Mouse (Mus musculus) hindbrain, embryonic 12.5 days (tissue): ENCODE data around the gene Gpr27. TPM values are rescaled to one million over a fixed set of nuclear protein-coding genes. Genes with fewer than 3 reads are reported as not detected.
A peak's percentile ranks its signal among the peaks of the same experiment; 100 is the strongest.

ENCODE experiments used
- ATAC-seq: fragments of 200-750 bp; cut with Nextera tagmentation; 2 replicates; pipeline ENCODE4 v1.8.0; 2017; ENCODE audit warnings: moderate TSS enrichment; ENCODE audit not compliant: low FRiP score
- H3K27ac ChIP-seq: fragments of 300-500 bp; sonication (generic); 2 replicates; pipeline ENCODE4 v1.5.1; 2016; ENCODE audit warnings: mild to moderate bottlenecking
- H3K27me3 ChIP-seq: fragments of 300-500 bp; sonication (generic); 2 replicates; pipeline ENCODE4 v1.6.1; 2016; ENCODE audit warnings: mild to moderate bottlenecking
- H3K36me3 ChIP-seq: fragments of 300-500 bp; sonication (generic); 2 replicates; pipeline ENCODE4 v1.6.1; 2016; ENCODE audit warnings: mild to moderate bottlenecking
- H3K4me1 ChIP-seq: fragments of 300-500 bp; sonication (generic); 2 replicates; pipeline ENCODE4 v1.6.1; 2016
- H3K4me2 ChIP-seq: fragments of 300-500 bp; sonication (generic); replicated peaks from 2 replicates; pipeline ENCODE4 v1.6.1; 2016; ENCODE audit warnings: mild to moderate bottlenecking
- H3K4me3 ChIP-seq: fragments of 300-500 bp; sonication (generic); 2 replicates; pipeline ENCODE4 v1.5.1; 2016; ENCODE audit warnings: mild to moderate bottlenecking
- H3K9ac ChIP-seq: fragments of 300-500 bp; sonication (generic); 2 replicates; pipeline ENCODE4 v1.6.1; 2016; ENCODE audit warnings: mild to moderate bottlenecking, moderate library complexity
- H3K9me3 ChIP-seq: fragments of 300-500 bp; sonication (generic); replicated peaks from 2 replicates; pipeline ENCODE4 v1.6.1; 2016; ENCODE audit warnings: mild to moderate bottlenecking
- WGBS: fragments of 180-500 bp; shearing (Covaris S2); methylation state at CpG from one replicate; pipeline ENCODE4 v1.1.7; 2016; 5-methylcytosine and 5-hydroxymethylcytosine counted together
- polyA plus RNA-seq: library from polyadenylated mRNA; unstranded; fragments of >200 nt; fragmentation: Nextera tagmentation; extraction: Ambion mirVana; gene quantifications from 2 replicates; pipeline ENCODE4 v1.2.1, GENCODE M21; 2016

The Gpr27 gene
- polyA plus RNA-seq, 1 experiment from 2014 or later = 7.8 TPM

DNA sequence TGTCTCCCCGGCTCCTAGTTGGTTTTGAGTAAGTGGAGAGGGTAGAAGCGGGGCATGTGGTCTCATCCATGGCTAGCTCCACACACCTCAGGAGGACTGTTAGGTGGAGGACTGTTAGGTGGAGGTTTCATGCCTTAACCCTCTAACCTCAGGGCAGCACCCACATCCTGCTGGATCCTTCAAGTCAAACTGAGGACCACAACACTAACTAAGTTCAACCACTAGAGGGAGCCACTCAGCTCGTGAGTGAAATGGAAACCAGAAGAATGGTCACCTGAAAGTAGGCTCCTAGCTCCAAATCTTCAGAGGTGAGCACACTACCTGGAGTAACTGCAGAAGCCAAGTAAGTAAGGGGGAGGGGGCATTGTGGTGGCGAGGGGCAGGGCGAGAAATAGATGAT is 7.6 kb upstream of the Gpr27 start:
- H3K9me3 ChIP-seq = no peaks in the 10 kb centered on the region; the same call in 1 of the 2 replicates
- H3K27ac ChIP-seq = no peak overlapping the region
- 54% methylated on average over 5 of the region's 5 CpGs for WGBS
- H3K36me3 ChIP-seq = no peaks in the 10 kb centered on the region
- ATAC-seq = no peak
- H3K4me3 ChIP-seq = no peak overlapping the region
- H3K4me1 ChIP-seq = no peaks in the 10 kb centered on the region
- H3K9ac ChIP-seq = no peak overlapping the region
- no peak overlapping the region for H3K4me2 ChIP-seq
- H3K27me3 ChIP-seq = 0 out of 2 replicates have a peak, but pooled peaks cover 2% of the 10 kb centered on the region

DNA sequence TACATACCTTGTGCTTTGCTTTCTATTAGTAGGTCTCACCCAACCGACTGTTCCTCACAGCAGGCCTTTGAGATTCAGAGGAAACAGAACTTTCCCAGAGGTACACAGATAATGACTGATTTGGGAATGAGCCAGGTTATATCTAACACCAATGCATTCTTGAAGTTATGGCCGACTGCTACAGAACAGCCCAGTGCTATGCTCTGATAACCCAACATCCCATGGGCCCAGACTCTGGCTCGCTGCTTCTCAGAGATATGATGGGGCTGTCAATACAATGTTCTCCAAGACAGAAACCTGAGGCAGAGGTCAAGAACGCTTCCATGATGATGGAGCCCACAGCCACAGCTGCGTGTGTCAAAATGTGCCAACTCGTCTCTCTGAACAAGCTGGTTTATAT is 4.0 kb upstream of the Gpr27 start:
- Histone ChIP-seq H3K27me3 (peaks cover 28% of the 10 kb centered on the region), H3K27ac (no peak overlapping the region), H3K36me3 (no peaks in the 10 kb centered on the region), H3K4me1 (peaks cover 11% of the 10 kb centered on the region), H3K9ac (no peak overlapping the region), H3K9me3 (no peaks in the 10 kb centered on the region; the same call in 1 of the 2 replicates), H3K4me3 (no peak overlapping the region), H3K4me2 (no peak overlapping the region)
- 88% methylated on average over 6 of the region's 6 CpGs for WGBS
- no peak for ATAC-seq

- WGBS = 8% methylated on average over 21 of the region's 25 CpGs
- Histone ChIP-seq H3K27me3 (peaks cover 52% of the 10 kb centered on the region), H3K36me3 (no peaks in the 10 kb centered on the region)
These were observed 743 bp upstream of the Gpr27 start for GRCm38 (mm10) chr6:99691666-99692205.

GRCm38 (mm10) chr6:99692916-99693841 is 700 bp downstream of the Gpr27 start:
- ATAC-seq = peak; percentile 53
- H3K4me1 ChIP-seq = peaks cover 14% of the 10 kb centered on the region
- H3K9ac ChIP-seq = peak overlapping the region; percentile 86
- peaks cover 62% of the 10 kb centered on the region for H3K27me3 ChIP-seq
- WGBS = under 1% methylated on average over 102 of the region's 110 CpGs
- H3K9me3 ChIP-seq = no peaks in the 10 kb centered on the region
- H3K4me2 ChIP-seq = peak overlapping the region; percentile 93
- peak overlapping the region; percentile 90 for H3K4me3 ChIP-seq
- H3K36me3 ChIP-seq = no peaks in the 10 kb centered on the region
- peak overlapping the region; percentile 88 for H3K27ac ChIP-seq

More at GRCm38 (mm10) chr6:99691666-99692205, 743 bp upstream of the Gpr27 start:
- peak; percentile 17 for ATAC-seq
- Histone ChIP-seq H3K4me3 (peak overlapping the region; percentile 90), H3K27ac (peak overlapping the region; percentile 88), H3K4me2 (peak overlapping the region; percentile 93), H3K4me1 (peaks cover 14% of the 10 kb centered on the region), H3K9ac (peak overlapping the region; percentile 86), H3K9me3 (no peaks in the 10 kb centered on the region)

DNA sequence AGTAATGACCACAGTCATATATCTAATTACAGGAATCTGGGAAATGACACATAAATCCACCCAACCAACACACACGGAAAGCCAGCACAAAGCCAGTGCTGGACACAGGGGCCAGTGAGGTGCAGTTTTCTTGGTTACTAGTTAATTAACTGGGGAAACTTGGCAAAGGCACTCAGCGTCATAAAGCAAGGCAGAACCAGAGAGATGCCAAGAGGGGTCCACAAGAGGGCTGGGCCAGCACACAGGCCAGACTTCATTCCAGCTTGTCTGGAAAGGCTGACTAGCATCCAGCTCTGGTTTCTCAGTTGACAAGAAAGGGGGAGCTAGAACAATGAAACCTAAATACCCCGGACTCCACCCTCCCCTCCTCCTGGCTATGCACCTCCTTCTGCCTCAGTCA is 8.0 kb downstream of the Gpr27 start:
- Histone ChIP-seq H3K4me1 (no peaks in the 10 kb centered on the region), H3K27ac (no peak overlapping the region), H3K4me2 (no peak overlapping the region), H3K36me3 (no peaks in the 10 kb centered on the region), H3K9me3 (no peaks in the 10 kb centered on the region), H3K9ac (no peak overlapping the region), H3K4me3 (no peak overlapping the region), H3K27me3 (peaks cover 22% of the 10 kb centered on the region)
- ATAC-seq = no peak
- WGBS = 62% methylated on average over 3 of the region's 3 CpGs

- Histone ChIP-seq H3K27ac (no peak overlapping the region), H3K4me1 (no peaks in the 10 kb centered on the region), H3K27me3 (peaks cover 10% of the 10 kb centered on the region; the same call in 1 of the 2 replicates), H3K4me3 (no peak overlapping the region), H3K9ac (no peak overlapping the region), H3K9me3 (no peaks in the 10 kb centered on the region), H3K36me3 (no peaks in the 10 kb centered on the region), H3K4me2 (no peak overlapping the region)
- no peak for ATAC-seq
- WGBS = 73% methylated on average over 11 of the region's 11 CpGs
These were observed 19.2 kb downstream of the Gpr27 start for GRCm38 (mm10) chr6:99711576-99712101.

DNA sequence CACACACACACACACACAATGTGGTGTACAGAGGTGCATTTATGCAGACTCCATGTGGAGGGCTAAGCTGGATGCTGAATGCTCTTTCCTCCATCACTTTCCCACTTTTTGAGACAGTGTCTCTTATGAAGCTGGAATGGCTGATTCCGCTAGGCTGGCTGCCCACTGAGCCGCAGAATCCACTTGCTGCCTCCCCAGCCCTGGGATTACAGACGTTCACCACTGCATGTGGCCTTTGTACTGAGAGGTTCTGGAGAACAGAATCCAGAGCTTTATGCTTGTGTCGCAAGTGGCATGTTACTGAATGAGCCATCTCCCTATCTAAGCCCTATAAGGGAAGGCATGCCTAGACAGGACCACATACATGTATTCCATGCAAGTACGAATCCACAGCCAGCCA is 20.8 kb downstream of the Gpr27 start:
- no peaks in the 10 kb centered on the region for H3K9me3 ChIP-seq
- no peaks in the 10 kb centered on the region for H3K36me3 ChIP-seq
- 78% methylated on average over 5 of the region's 5 CpGs for WGBS

GRCm38 (mm10) chr6:99715191-99715590 is 22.7 kb downstream of the Gpr27 start:
- Histone ChIP-seq H3K9ac (no peak overlapping the region), H3K27ac (no peak overlapping the region), H3K4me2 (no peak overlapping the region), H3K27me3 (peaks cover 7% of the 10 kb centered on the region; the same call in 1 of the 2 replicates), H3K9me3 (no peaks in the 10 kb centered on the region), H3K36me3 (no peaks in the 10 kb centered on the region), H3K4me3 (no peak overlapping the region), H3K4me1 (no peaks in the 10 kb centered on the region)
- ATAC-seq = no peak
- WGBS = 67% methylated on average over 6 of the region's 6 CpGs

More for the DNA sequence above, 20.8 kb downstream of the Gpr27 start:
- Histone ChIP-seq H3K27ac (no peak overlapping the region), H3K4me1 (no peaks in the 10 kb centered on the region), H3K9ac (no peak overlapping the region), H3K4me2 (no peak overlapping the region), H3K4me3 (no peak overlapping the region), H3K27me3 (peaks cover 7% of the 10 kb centered on the region; the same call in 1 of the 2 replicates)
- ATAC-seq = no peak

- Histone ChIP-seq H3K4me2 (no peak overlapping the region), H3K27ac (no peak overlapping the region), H3K4me1 (no peaks in the 10 kb centered on the region), H3K9ac (no peak overlapping the region), H3K9me3 (no peaks in the 10 kb centered on the region), H3K27me3 (peaks cover 7% of the 10 kb centered on the region; the same call in 1 of the 2 replicates), H3K4me3 (no peak overlapping the region), H3K36me3 (no peaks in the 10 kb centered on the region)
- no peak for ATAC-seq
- WGBS = 70% methylated on average over 6 of the region's 6 CpGs
These were observed 23.4 kb downstream of the Gpr27 start for GRCm38 (mm10) chr6:99715913-99716312.

DNA sequence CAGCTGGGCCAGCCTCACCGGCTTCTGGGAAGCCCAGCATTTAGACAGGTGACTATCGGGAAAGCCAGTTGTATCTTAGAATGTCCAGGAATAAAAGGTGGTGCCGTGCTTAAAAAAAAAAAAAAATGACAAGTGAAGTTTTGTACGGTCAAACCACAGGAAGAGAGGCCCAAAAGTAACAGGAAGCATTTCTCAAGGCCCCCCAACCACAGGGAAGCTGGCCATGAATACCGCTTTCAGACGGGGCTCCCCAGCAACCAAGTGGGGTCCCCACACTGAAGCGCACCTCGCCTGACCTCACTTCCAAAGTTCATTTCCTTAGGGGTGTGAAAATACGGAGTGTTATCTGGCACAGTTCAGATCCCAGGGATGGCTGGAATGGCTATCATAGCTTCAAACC is 28.6 kb downstream of the Gpr27 start:
- H3K4me3 ChIP-seq = no peak overlapping the region
- H3K4me1 ChIP-seq = peaks cover 4% of the 10 kb centered on the region
- no peak for ATAC-seq
- no peak overlapping the region for H3K27ac ChIP-seq
- H3K9ac ChIP-seq = no peak overlapping the region
- no peak overlapping the region for H3K4me2 ChIP-seq
- H3K9me3 ChIP-seq = no peaks in the 10 kb centered on the region
- WGBS = 87% methylated on average over 9 of the region's 9 CpGs
- H3K27me3 ChIP-seq = peaks cover 29% of the 10 kb centered on the region
- H3K36me3 ChIP-seq = no peaks in the 10 kb centered on the region

GRCm38 (mm10) chr6:99722390-99722789 is 29.9 kb downstream of the Gpr27 start:
- WGBS = 88% methylated on average over 9 of the region's 9 CpGs
- peaks cover 43% of the 10 kb centered on the region for H3K27me3 ChIP-seq
- no peak overlapping the region for H3K4me2 ChIP-seq
- no peak for ATAC-seq
- H3K36me3 ChIP-seq = no peaks in the 10 kb centered on the region
- H3K9ac ChIP-seq = no peak overlapping the region
- H3K27ac ChIP-seq = no peak overlapping the region
- peaks cover 11% of the 10 kb centered on the region for H3K4me1 ChIP-seq
- no peak overlapping the region for H3K4me3 ChIP-seq
- H3K9me3 ChIP-seq = no peaks in the 10 kb centered on the region

GRCm38 (mm10) chr6:99725971-99726561 is 33.6 kb downstream of the Gpr27 start, which contains the start of gene Prok2:
Gene Prok2 (minus strand): TSS chr6:99726392.
- Histone ChIP-seq H3K27me3 (peaks cover 60% of the 10 kb centered on the region), H3K4me3 (peak within 1 kb of the TSS; percentile 52), H3K9ac (peak within 1 kb of the TSS; percentile 65), H3K36me3 (no peaks in the 10 kb centered on the region), H3K4me2 (peak within 1 kb of the TSS; percentile 91), H3K9me3 (no peaks in the 10 kb centered on the region), H3K27ac (no peak within 1 kb of the TSS), H3K4me1 (peaks cover 11% of the 10 kb centered on the region)
- ATAC-seq = no peak; the same call in 1 of the 2 replicates
- under 1% methylated on average over 51 of the region's 61 CpGs for WGBS
